Mouse (Mus musculus): ENCODE measurements at regions not wholly inside any gene's neighbourhood (a gene's known extent, or its start where the extent isn't known, plus 50 kb on each side); places are given as distances from the start of the nearest gene placed in this dataset.

DNA sequence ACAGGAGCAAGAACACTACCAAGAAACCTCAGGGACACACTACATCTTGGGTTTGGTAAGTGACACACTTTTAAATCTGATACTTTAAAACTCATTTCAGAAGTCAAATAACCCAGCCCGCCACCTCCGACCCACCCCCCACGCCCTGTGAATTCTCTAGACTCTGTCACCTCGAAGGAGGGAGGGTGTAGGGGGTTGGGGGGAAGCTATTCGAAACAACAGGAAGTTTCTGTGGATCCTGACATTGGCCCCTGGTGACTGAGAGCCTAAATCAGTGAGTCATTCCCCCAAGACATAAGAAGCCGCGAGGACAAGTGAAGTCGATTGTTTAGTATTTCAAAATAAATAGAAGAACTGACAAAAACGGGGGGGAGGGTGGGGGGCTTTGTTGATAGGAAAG lies 198.7 kb upstream of the Spdye4c start:
- TF ChIP-seq CTCF (IDR thresholded peaks at IDR 0.05; ENCODE audit: low read depth) (no peak), EP300 (IDR thresholded peaks at IDR 0.05; ENCODE audit: low read depth) (no peak)
